Mouse (Mus musculus) G1E (cell line): ENCODE data around the gene Dhx9.
"Not testable (repeated sequence)": the region's sequence is repeated elsewhere in the genome, so short reads cannot be mapped to it uniquely, and the experiment has no call there.

Source experiments
- CTCF ChIP-seq: IDR thresholded peaks from 2 replicates; pipeline ENCODE4 v1.5.1; 2012; ENCODE audit warnings: low read depth, low read length, inconsistent platforms, mixed read lengths
- TAL1 ChIP-seq: conservative IDR thresholded peaks from 2 replicates; pipeline ENCODE4 v1.6.1; 2012; ENCODE audit warnings: low read depth, low read length, inconsistent platforms, mixed read lengths

GRCm38 (mm10) chr1:153509569-153509968, 22.1 kb upstream of the Dhx9 start:
- TF ChIP-seq CTCF, TAL1: not testable (repeated sequence)
